Mouse (Mus musculus) embryonic facial prominence, embryonic 10.5 days (tissue): Measurements from ENCODE around the gene Pmis2. TPM values are rescaled to one million over a fixed set of nuclear protein-coding genes. Genes with fewer than 3 reads are reported as not detected.

Source experiments
- DNase-seq: peaks from one replicate; pipeline ENCODE4 v3.0.0-alpha.2; 2017; ENCODE audit warnings: low spot score
- H3K27ac ChIP-seq: fragments of 300-500 bp; sonication (generic); replicated peaks from 2 replicates; pipeline ENCODE4 v1.5.1; 2016; ENCODE audit warnings: mild to moderate bottlenecking
- H3K27me3 ChIP-seq: fragments of 300-500 bp; sonication (generic); replicated peaks from 2 replicates; pipeline ENCODE4 v1.6.1; 2016; ENCODE audit warnings: low read depth, mild to moderate bottlenecking; ENCODE audit not compliant: poor library complexity, severe bottlenecking
- H3K36me3 ChIP-seq: fragments of 300-500 bp; sonication (generic); replicated peaks from 2 replicates; pipeline ENCODE4 v1.6.1; 2016; ENCODE audit warnings: mild to moderate bottlenecking, moderate library complexity
- H3K4me1 ChIP-seq: fragments of 300-500 bp; sonication (generic); 2 replicates; pipeline ENCODE4 v1.6.1; 2016
- H3K4me3 ChIP-seq: fragments of 300-500 bp; sonication (generic); 2 replicates; pipeline ENCODE4 v1.5.1; 2016; ENCODE audit warnings: mild to moderate bottlenecking, moderate library complexity
- H3K9me3 ChIP-seq: fragments of 300-500 bp; sonication (generic); 2 replicates; pipeline ENCODE4 v1.6.1; 2016; ENCODE audit warnings: mild to moderate bottlenecking
- whole genome bisulfite sequencing: fragments of 180-500 bp; shearing (Covaris S2); methylation state at CpG from one replicate; pipeline ENCODE4 v1.1.7; 2016; 5-methylcytosine and 5-hydroxymethylcytosine counted together
- polyA plus RNA-seq: library from polyadenylated mRNA; unstranded; fragments of >200 nt; fragmentation: Nextera tagmentation; extraction: Ambion mirVana; gene quantifications from 2 replicates; pipeline ENCODE4 v1.2.1, GENCODE M21; 2016

Pmis2 gene
- polyA plus RNA-seq, 1 experiment from 2014 or later = not detected

DNA sequence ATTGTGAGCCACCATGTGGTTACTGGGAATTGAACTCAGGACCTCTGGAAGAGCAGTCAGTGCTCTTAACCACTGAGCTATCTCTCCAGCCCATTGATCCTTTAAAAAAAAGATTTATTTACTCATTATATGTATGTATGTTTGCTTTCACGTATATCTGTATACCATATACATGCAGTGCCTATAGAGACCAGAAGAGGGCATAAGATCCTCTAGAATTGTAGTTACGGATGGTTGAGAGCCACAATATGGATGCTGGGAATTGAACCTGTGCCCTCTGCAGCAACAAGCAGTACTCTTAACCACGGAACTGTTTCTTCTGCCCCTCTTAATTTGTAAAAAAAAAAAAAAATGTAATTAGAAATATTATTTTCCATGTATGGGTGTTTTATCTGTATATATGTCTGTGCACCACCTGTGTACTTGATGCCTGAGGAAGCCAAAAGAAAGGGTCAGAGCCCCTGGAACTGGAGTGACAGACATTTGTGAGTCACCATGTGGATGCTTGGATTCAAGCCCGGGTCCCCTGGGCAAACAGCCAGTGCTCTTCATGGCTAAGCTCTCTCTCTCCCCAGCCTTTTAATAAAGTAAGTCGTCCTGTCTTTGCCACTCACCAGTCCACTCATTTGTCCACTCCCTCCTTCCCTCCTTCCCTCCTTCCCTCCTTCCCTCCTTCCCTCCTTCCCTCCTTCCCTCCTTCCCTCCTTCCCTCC lies 7.0 kb upstream of the Pmis2 start:
- H3K27ac ChIP-seq = no peak overlapping the region
- no peaks in the 10 kb centered on the region for H3K4me1 ChIP-seq
- H3K27me3 ChIP-seq = no peaks in the 10 kb centered on the region
- no peak for DNase-seq
- no peaks in the 10 kb centered on the region for H3K9me3 ChIP-seq
- no peak overlapping the region for H3K4me3 ChIP-seq
- no peaks in the 10 kb centered on the region for H3K36me3 ChIP-seq
- WGBS = 67% methylated on average over 5 of the region's 5 CpGs

DNA sequence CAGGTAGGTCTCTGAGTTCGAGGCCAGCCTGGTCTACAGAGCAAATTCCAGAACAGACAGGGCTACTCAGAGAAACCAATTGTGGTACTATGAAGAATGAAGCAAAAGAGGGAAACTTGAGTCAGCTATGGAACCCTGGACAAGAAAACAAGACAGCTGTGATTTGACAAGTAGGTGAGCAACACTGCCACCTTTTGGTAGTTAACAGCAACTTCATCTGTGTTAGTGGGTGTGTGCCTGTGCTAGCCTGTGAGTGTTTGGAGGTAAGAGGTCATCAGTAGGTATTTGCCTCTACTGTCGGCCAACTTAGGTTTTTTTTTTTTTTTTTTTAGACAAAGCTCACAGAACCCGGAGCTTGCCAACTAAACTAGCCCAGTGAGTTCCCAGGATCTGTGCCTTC lies 2.2 kb downstream of the Pmis2 start:
- Histone ChIP-seq H3K4me3 (no peak overlapping the region), H3K9me3 (no peaks in the 10 kb centered on the region), H3K36me3 (no peaks in the 10 kb centered on the region), H3K27me3 (0 out of 2 replicates have a peak, but pooled peaks cover 4% of the 10 kb centered on the region), H3K27ac (no peak overlapping the region), H3K4me1 (peaks cover 9% of the 10 kb centered on the region)
- no peak for DNase-seq
- WGBS = 44% methylated on average over 3 of the region's 3 CpGs

DNA sequence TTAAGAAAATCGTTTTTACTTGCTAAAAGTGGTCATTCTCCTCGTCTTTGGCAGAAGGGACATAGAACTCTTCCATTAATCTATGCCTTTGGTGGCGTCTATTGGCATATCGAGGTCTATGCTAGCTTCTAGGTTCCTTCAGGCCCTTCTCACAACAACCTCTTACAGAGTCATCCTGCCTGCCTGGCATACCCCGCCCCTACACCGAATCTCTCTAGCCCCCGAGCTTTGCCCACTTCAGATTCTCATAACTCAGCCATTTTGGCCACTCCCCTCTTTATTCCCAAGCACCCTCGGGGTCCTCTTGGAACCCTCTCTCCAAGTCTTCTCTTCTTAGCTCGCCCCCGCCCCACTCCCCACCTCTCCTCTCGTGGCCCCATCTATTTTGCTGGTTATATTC lies 6.1 kb downstream of the Pmis2 start:
- Histone ChIP-seq H3K36me3 (peaks cover 26% of the 10 kb centered on the region), H3K9me3 (no peaks in the 10 kb centered on the region), H3K4me1 (peaks cover 14% of the 10 kb centered on the region), H3K27ac (peak overlapping the region; percentile 86), H3K4me3 (peak overlapping the region; percentile 84), H3K27me3 (0 out of 2 replicates have a peak, but pooled peaks cover 4% of the 10 kb centered on the region)
- peak; percentile 16 for DNase-seq
- 9% methylated on average over 11 of the region's 11 CpGs for WGBS

DNA sequence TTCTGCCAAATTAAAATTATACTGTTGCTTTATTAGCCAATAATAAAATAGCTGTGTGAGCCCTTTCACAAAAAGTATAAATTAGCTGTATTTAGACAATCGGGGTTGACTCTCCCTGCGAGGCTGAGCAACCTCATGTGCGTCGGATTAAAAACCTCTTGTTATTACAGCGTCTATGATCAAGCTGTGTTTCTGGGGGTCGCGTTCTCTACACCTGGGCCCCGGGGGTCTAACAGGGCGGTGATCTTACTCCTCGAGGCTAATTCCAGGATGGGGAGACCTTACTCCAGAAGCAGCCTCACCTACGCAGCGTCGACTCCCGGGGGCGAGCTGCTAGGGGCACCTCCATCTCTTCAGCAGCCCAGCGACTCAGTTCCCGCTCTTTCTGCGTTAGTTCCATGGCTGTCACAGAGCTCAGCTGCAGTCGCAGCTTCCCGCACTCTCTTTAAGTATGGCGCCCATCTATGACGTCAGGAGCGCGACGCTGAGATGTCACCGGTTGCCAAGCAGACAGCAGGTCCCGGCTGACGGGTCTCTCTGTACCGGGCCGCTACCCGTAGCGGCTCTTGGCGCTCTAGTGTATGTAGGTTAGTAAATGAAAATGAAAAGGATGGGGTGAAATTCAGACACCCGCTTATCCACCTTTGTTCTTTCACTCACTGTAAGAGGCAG lies 6.7 kb downstream of the Pmis2 start, which contains the start of gene Haus5:
Haus5 (minus strand) TSS at position 466 of the 672 bp plus-strand sequence.
- Histone ChIP-seq H3K4me3 (peak within 1 kb of the TSS; percentile 84), H3K27me3 (0 out of 2 replicates have a peak, but pooled peaks cover 4% of the 10 kb centered on the region), H3K4me1 (peaks cover 14% of the 10 kb centered on the region), H3K36me3 (peaks cover 32% of the 10 kb centered on the region), H3K27ac (peak within 1 kb of the TSS; percentile 86), H3K9me3 (no peaks in the 10 kb centered on the region)
- DNase-seq = peak; percentile 91
- WGBS = under 1% methylated on average over 34 of the region's 34 CpGs

DNA sequence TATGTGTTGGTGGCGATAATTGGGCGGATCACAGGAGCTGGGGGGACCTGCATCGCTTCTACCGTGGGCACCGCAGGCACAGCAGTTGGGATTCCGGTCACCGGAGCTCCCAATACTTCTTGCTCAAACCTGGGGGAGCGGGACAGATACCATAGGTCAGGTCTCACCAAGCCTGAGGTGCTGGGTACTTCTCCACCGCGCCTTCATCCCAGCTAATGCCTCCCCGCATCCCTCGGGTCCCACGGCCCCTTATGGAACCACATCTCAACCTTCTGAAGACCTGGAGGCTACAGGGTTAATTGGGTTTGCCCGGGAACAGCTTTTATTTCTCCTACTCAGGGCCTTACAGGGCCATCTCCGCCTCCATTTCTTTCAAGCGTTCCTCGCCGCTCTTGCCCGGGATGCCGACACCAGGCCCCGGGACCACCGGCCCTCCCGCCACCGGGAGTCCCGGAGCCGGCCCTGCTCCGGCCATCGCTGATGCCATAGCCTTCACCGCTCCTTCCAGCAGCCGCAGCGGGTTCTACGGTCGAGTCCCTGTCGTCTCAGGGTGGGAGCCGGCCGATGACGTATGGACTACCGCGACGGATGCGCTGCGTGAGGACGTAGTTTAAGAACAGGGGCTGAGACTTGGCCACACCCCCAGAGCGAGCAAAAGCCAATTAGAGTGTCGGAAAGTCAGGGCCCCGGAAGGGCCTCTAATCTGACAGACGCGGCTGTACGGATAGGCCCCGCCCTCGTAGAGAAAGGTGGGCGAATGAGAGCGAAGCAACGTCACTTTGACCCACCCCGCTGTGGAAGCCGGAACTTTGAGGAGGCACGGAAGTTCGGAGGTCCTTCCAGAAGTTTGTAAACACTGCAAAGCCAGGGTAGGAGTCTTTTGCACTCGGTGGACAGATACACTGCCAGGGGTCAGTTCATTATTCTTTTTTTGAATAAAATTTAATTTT lies 21.5 kb downstream of the Pmis2 start, which contains the start of gene Rbm42:
Rbm42 (minus strand) TSS at position 727 of the 950 bp plus-strand sequence.
- WGBS = 2% methylated on average over 59 of the region's 59 CpGs
- peak within 1 kb of the TSS; percentile 87 for H3K27ac ChIP-seq

DNA sequence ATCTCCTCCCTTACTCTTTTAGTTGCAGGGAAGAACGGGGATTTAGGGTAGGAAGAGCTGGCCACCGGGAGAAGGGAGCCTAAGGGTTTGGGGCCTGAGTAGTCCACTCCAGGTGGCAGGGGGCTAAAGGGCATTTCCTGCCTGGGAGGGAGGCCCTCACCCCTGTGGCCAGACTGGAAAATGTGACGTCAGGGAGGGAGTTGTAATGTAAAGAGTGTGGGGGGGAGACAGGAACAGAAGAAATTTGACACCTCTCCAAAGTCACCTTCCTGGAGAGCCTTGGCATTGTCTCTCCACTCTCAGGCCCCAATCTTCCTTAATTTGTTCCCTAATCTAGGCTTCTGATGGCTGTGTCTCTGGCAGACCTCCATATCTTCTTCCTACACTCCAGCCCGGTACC lies 32.3 kb downstream of the Pmis2 start:
- no peak overlapping the region; the same call in 1 of the 2 replicates for H3K27ac ChIP-seq
- peaks cover 43% of the 10 kb centered on the region for H3K36me3 ChIP-seq
- DNase-seq = peak; percentile 46
- peaks cover 32% of the 10 kb centered on the region for H3K27me3 ChIP-seq
- H3K4me1 ChIP-seq = peaks cover 32% of the 10 kb centered on the region
- no peak overlapping the region for H3K4me3 ChIP-seq
- WGBS = 26% methylated on average over 4 of the region's 4 CpGs
- H3K9me3 ChIP-seq = no peaks in the 10 kb centered on the region

More for the DNA sequence above, 21.5 kb downstream of the Pmis2 start, which contains the start of gene Rbm42:
- H3K27me3 ChIP-seq = no peaks in the 10 kb centered on the region
- peaks cover 14% of the 10 kb centered on the region for H3K4me1 ChIP-seq
- peak; percentile 97 for DNase-seq
- peak within 1 kb of the TSS; percentile 95 for H3K4me3 ChIP-seq
- peaks cover 73% of the 10 kb centered on the region for H3K36me3 ChIP-seq
- no peaks in the 10 kb centered on the region for H3K9me3 ChIP-seq

DNA sequence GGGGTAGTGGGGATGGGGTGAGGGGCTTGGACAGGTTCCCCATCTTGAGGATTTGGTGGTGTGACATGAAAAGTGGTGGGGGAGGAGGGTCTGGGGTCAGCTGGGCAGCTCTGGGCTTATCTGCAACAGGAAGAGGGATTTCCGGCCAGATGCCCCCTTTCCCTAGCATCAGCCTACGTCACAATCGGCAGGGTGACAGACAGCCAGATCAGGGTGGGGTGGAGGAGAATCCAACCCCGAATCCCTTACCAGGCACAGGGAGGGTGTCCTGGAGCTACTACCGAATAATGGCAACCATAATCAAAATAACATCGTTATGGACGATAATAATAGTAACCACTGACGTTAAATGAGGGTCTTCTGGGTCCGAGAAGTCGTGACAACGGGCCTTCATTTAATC lies 35.0 kb downstream of the Pmis2 start:
- WGBS = 25% methylated on average over 11 of the region's 11 CpGs
- Histone ChIP-seq H3K36me3 (peaks cover 16% of the 10 kb centered on the region), H3K4me1 (peaks cover 38% of the 10 kb centered on the region), H3K4me3 (peak overlapping the region; percentile 25), H3K27ac (no peak overlapping the region), H3K27me3 (peaks cover 58% of the 10 kb centered on the region), H3K9me3 (no peaks in the 10 kb centered on the region)
- DNase-seq = peak; percentile 14

DNA sequence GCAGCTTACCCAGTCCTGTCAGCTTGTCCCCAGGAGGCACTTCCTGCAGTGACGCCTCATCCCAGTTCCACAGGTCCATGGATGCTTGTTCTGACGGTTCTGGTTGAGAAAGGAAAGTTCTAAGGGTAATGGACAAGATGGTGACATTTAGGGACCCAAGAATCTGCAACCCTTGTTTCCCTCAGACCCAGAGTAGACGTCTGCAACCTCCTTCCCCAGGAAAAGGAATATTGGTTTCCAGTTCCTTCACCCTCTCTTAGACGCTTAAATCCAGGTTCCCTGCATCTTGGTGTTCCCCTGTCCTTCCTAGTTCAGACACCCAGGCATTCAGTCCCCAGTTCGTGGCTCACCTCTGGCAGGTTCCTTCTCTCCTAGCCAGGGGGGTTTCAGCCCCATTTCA lies 35.7 kb downstream of the Pmis2 start, which contains the start of gene Etv2:
Etv2 (minus strand) TSS at position 101 of the 400 bp plus-strand sequence.
- H3K4me1 ChIP-seq = peaks cover 38% of the 10 kb centered on the region
- H3K9me3 ChIP-seq = no peaks in the 10 kb centered on the region
- H3K27ac ChIP-seq = no peak within 1 kb of the TSS; the same call in 1 of the 2 replicates
- peaks cover 65% of the 10 kb centered on the region for H3K27me3 ChIP-seq
- H3K4me3 ChIP-seq = peak within 1 kb of the TSS; percentile 43
- peaks cover 10% of the 10 kb centered on the region for H3K36me3 ChIP-seq
- DNase-seq = no peak
- WGBS = 4% methylated on average over 5 of the region's 5 CpGs

DNA sequence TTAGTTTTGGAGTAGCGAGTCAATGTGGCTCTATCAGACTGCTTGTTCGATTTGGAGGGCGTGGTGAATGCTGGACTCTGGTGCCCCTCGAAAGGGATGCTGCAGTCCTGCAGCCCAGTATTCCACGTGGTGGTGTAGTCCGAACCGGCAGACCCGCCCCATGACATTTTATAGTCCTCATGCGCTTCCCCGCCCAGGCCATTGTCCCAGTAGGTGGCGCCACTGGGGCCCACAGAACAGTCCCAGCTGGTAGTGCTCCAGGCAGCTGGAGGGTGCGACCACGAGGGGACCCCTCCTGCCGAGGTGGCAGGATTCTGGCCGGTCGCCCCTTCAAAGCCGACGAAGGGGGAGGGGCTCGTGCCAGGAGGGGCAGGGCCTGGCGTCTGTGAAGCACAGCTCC lies 36.8 kb downstream of the Pmis2 start:
- peak; percentile 82 for DNase-seq
- Histone ChIP-seq H3K9me3 (no peaks in the 10 kb centered on the region), H3K27ac (no peak overlapping the region; the same call in 1 of the 2 replicates), H3K4me1 (peaks cover 37% of the 10 kb centered on the region), H3K36me3 (no peaks in the 10 kb centered on the region), H3K4me3 (peak overlapping the region; percentile 43), H3K27me3 (peaks cover 73% of the 10 kb centered on the region)
- WGBS = under 1% methylated on average over 20 of the region's 20 CpGs

DNA sequence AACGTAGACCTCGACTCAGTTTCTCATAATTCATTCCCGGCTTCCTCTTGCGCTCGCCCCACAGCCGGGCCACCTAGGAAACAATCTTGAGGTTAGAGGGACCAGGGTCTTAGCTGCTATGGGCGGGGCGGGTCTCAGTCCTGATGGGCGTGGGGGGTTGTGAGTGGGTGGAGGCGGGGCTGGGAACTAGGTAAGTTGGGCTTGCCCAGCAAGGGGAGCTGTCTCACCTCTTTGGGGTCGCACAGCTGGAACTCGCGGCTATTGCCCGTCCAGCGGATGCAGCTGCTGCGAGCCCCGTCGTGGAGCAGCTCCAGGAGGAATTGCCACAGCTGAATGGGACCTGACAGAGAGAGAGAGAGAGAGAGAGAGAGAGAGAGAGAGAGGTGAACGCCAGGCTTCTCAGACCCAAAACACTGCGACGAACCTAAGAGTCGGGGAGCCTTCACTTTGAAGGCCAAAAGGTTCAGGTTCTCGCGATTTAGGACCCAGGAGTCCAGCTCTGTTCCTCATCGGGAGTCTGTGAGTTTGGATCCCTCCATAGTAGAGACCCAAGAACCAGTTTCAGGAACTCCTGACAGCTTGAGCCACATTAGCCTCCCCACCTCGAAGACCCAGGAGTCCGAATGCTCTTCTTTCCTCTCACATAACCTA lies 37.5 kb downstream of the Pmis2 start:
- Histone ChIP-seq H3K36me3 (no peaks in the 10 kb centered on the region), H3K9me3 (no peaks in the 10 kb centered on the region), H3K27ac (no peak overlapping the region), H3K4me1 (peaks cover 30% of the 10 kb centered on the region), H3K4me3 (peak overlapping the region; percentile 43), H3K27me3 (peaks cover 73% of the 10 kb centered on the region)
- peak; percentile 42 for DNase-seq
- WGBS = 7% methylated on average over 27 of the region's 27 CpGs

DNA sequence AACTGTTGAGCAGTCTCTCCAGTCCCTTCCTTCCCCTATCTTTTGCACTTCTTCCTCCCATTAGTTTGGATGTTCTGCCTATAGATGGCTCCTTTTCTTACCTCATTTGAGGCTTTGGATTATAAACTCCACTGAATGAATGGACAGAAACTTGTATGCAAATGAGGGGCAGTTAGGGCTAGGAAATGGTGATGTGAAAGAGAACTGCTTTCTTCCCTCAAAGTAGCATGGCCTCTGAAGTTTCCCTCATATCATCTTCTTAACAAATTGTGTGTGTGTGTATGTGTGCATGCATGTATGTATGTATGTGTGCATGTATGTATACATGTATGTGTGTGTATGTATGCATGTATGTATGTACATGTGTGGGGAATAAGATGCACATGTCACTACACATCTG lies 42.4 kb downstream of the Pmis2 start:
- no peak overlapping the region for H3K27ac ChIP-seq
- H3K27me3 ChIP-seq = peaks cover 41% of the 10 kb centered on the region
- no peak for DNase-seq
- peaks cover 15% of the 10 kb centered on the region for H3K4me1 ChIP-seq
- peaks cover 6% of the 10 kb centered on the region for H3K36me3 ChIP-seq
- H3K4me3 ChIP-seq = no peak overlapping the region
- no peaks in the 10 kb centered on the region for H3K9me3 ChIP-seq
